Mouse (Mus musculus) large intestine, adult 2 months (tissue): Measurements from ENCODE around the gene Fam20c. TPM values are rescaled to one million over a fixed set of nuclear protein-coding genes. Genes with fewer than 3 reads are reported as not detected.
A peak's percentile ranks its signal among the peaks of the same experiment; 100 is the strongest.

Experiments
- DNase-seq: peaks from one replicate; pipeline ENCODE4 v3.0.0-alpha.2; 2012; ENCODE audit warnings: low read depth, low spot score
- WGBS: fragments of 180-500 bp; shearing (Covaris S2); methylation state at CpG from one replicate; pipeline ENCODE4 v1.1.7; 2018; 5-methylcytosine and 5-hydroxymethylcytosine counted together
- polyA plus RNA-seq: library from polyadenylated mRNA; depleted of rRNA; stranded (reverse); fragments of >200 nt; gene quantifications from 2 replicates; pipeline ENCODE4 v1.2.3, GENCODE M21; 2012

Fam20c gene
- polyA plus RNA-seq, 1 experiment, result 3.0 TPM

- 49% methylated on average over 11 of the region's 11 CpGs for WGBS
- no peak for DNase-seq
Measured at GRCm38 (mm10) chr5:138788481-138789211, 34.3 kb downstream of the Fam20c start.

- no peak for DNase-seq
- WGBS, result 80% methylated on average over 11 of the region's 11 CpGs
Measured at GRCm38 (mm10) chr5:138790954-138791480, 36.7 kb downstream of the Fam20c start.

GRCm38 (mm10) chr5:138801588-138802116 is 47.3 kb downstream of the Fam20c start:
- DNase-seq, result no peak
- WGBS, result 73% methylated on average over 7 of the region's 7 CpGs

GRCm38 (mm10) chr5:138804286-138804685 is 50.0 kb downstream of the Fam20c start:
- 91% methylated on average over 5 of the region's 5 CpGs for WGBS
- DNase-seq, result no peak

GRCm38 (mm10) chr5:138809767-138810166 is 55.5 kb downstream of the Fam20c start:
- WGBS, result 62% methylated on average over 6 of the region's 6 CpGs

GRCm38 (mm10) chr5:138819780-138820179 is 65.5 kb downstream of the Fam20c start, which contains the start of gene Gm5294:
Gene Gm5294 (plus strand): TSS chr5:138820080.
- 30% methylated on average over 21 of the region's 21 CpGs for WGBS
- DNase-seq, result no peak

More at GRCm38 (mm10) chr5:138809767-138810166, 55.5 kb downstream of the Fam20c start:
- DNase-seq, result no peak

GRCm38 (mm10) chr5:138820717-138821332 is 66.5 kb downstream of the Fam20c start:
- DNase-seq, result no peak
- WGBS, result 4% methylated on average over 39 of the region's 39 CpGs

GRCm38 (mm10) chr5:138825090-138825489 is 70.8 kb downstream of the Fam20c start:
- 46% methylated on average over 3 of the region's 3 CpGs for WGBS
- no peak for DNase-seq

- 19% methylated on average over 6 of the region's 6 CpGs for WGBS
- no peak for DNase-seq
Measured at GRCm38 (mm10) chr5:138833406-138833805, 79.1 kb downstream of the Fam20c start.

GRCm38 (mm10) chr5:138834910-138835309 is 80.6 kb downstream of the Fam20c start:
- no peak for DNase-seq
- 64% methylated on average over 3 of the region's 3 CpGs for WGBS

- 54% methylated on average over 4 of the region's 4 CpGs for WGBS
- no peak for DNase-seq
Measured at GRCm38 (mm10) chr5:138840981-138841380, 86.7 kb downstream of the Fam20c start.

- 77% methylated on average over 9 of the region's 9 CpGs for WGBS
- no peak for DNase-seq
Measured at GRCm38 (mm10) chr5:138843168-138843824, 89.0 kb downstream of the Fam20c start.

- DNase-seq, result peak; percentile 94
- 32% methylated on average over 4 of the region's 4 CpGs for WGBS
Measured at GRCm38 (mm10) chr5:138846506-138846905, 92.2 kb downstream of the Fam20c start.

- peak; percentile 81 for DNase-seq
- 13% methylated on average over 7 of the region's 7 CpGs for WGBS
Measured at GRCm38 (mm10) chr5:138848102-138848501, 93.8 kb downstream of the Fam20c start.

- 27% methylated on average over 23 of the region's 23 CpGs for WGBS
- peak; percentile 68 for DNase-seq
Measured at GRCm38 (mm10) chr5:138849682-138850461, 95.6 kb downstream of the Fam20c start.

- WGBS, result 37% methylated on average over 5 of the region's 5 CpGs
Measured at GRCm38 (mm10) chr5:138850462-138850844, 96.1 kb downstream of the Fam20c start.

GRCm38 (mm10) chr5:138851296-138851780 is 97.0 kb downstream of the Fam20c start:
- 43% methylated on average over 5 of the region's 5 CpGs for WGBS
- DNase-seq, result no peak

More at GRCm38 (mm10) chr5:138850462-138850844, 96.1 kb downstream of the Fam20c start:
- DNase-seq, result no peak

GRCm38 (mm10) chr5:138852151-138852550 is 97.8 kb downstream of the Fam20c start:
- 79% methylated on average over 4 of the region's 4 CpGs for WGBS
- DNase-seq, result no peak

- WGBS, result 68% methylated on average over 2 of the region's 2 CpGs
- no peak for DNase-seq
Measured at GRCm38 (mm10) chr5:138853349-138853748, 99.0 kb downstream of the Fam20c start.
